Comparison of ENCODE assay signal across 25 mouse cellular contexts in genomic region chr3:88398666-88399065, GRCm38 (mm10). TPM values are rescaled to one million over a fixed set of nuclear protein-coding genes. Genes with fewer than 3 reads are reported as not detected.
DNase-seq lines count a peak whose midpoint lies in the region; ATAC-seq lines count a peak whose summit lies in the region.
"Had no signal": no experiment of that assay in that cellular context is flagged by ENCODE, and none has a peak within 500 bp of the region (broad histone marks: within the 10 kb centered on the region; RNA-seq: fewer than 3 reads in every experiment).

No protein-coding gene starts in this region.

- no peak overlapping the region for H3K4me2 ChIP-seq in hindbrain, embryonic 12.5 days (replicated peaks)
- no peak overlapping the region for H3K4me2 ChIP-seq in kidney, embryonic 16.5 days (replicated peaks; ENCODE audit: low read depth, low read length)
- H3K4me2 ChIP-seq: heart, embryonic 13.5 days; limb, embryonic 13.5 days; lung, embryonic 15.5 days; midbrain, embryonic 15.5 days had no signal

- H3K9ac ChIP-seq in hindbrain, embryonic 12.5 days, result no peak overlapping the region
- H3K9ac ChIP-seq in kidney, embryonic 16.5 days (replicated peaks; ENCODE audit: low read length), result no peak overlapping the region
- H3K9ac ChIP-seq: heart, embryonic 13.5 days; limb, embryonic 13.5 days; liver, embryonic 14.5 days; lung, embryonic 15.5 days; midbrain, embryonic 15.5 days had no signal

- peak overlapping the region; percentile 23; the same call in 1 of the 2 replicates for H3K27ac ChIP-seq in hindbrain, embryonic 10.5 days
- H3K27ac ChIP-seq in hindbrain, embryonic 12.5 days, result no peak overlapping the region
- H3K27ac ChIP-seq in kidney, embryonic 16.5 days (ENCODE audit: low read length), result no peak overlapping the region
- H3K27ac ChIP-seq: embryonic facial prominence, embryonic 10.5 days; heart, embryonic 13.5 days; limb, embryonic 13.5 days; liver, embryonic 14.5 days; lung, embryonic 15.5 days; midbrain, embryonic 15.5 days had no signal

- H3K36me3 ChIP-seq in hindbrain, embryonic 10.5 days, result peaks cover 81% of the 10 kb centered on the region
- peaks cover 14% of the 10 kb centered on the region for H3K36me3 ChIP-seq in hindbrain, embryonic 12.5 days
- peaks cover 36% of the 10 kb centered on the region for H3K36me3 ChIP-seq in kidney, embryonic 16.5 days (ENCODE audit: insufficient read depth, low read length)
- H3K36me3 ChIP-seq: midbrain, embryonic 15.5 days had no signal

- H3K4me3 ChIP-seq in hindbrain, embryonic 10.5 days, result no peak overlapping the region
- H3K4me3 ChIP-seq in hindbrain, embryonic 12.5 days, result no peak overlapping the region
- H3K4me3 ChIP-seq in kidney, embryonic 16.5 days (ENCODE audit: low read length), result no peak overlapping the region
- H3K4me3 ChIP-seq: embryonic facial prominence, embryonic 10.5 days; heart, embryonic 13.5 days; limb, embryonic 13.5 days; lung, embryonic 15.5 days; midbrain, embryonic 15.5 days had no signal

- ATAC-seq in hindbrain, embryonic 12.5 days (ENCODE audit: low FRiP score), result no peak
- no peak for ATAC-seq in kidney, embryonic 16.5 days (ENCODE audit: low FRiP score, low TSS enrichment)
- ATAC-seq: CD4-positive, CD25-positive, alpha-beta regulatory T cell, adult 4 months; inflammation-experienced regulatory T-cells, adult 6 months; midbrain, embryonic 15.5 days had no signal

- no peaks in the 10 kb centered on the region for H3K9me3 ChIP-seq in hindbrain, embryonic 10.5 days
- H3K9me3 ChIP-seq in hindbrain, embryonic 12.5 days (replicated peaks), result no peaks in the 10 kb centered on the region
- no peaks in the 10 kb centered on the region for H3K9me3 ChIP-seq in kidney, embryonic 16.5 days (ENCODE audit: low read length)
- H3K9me3 ChIP-seq: embryonic facial prominence, embryonic 10.5 days; heart, embryonic 13.5 days; limb, embryonic 13.5 days; lung, embryonic 15.5 days; midbrain, embryonic 15.5 days had no signal

- DNase-seq in hindbrain, embryonic 10.5 days (ENCODE audit: low spot score), result peak; percentile 17
- DNase-seq in retina, embryonic 14.5 days (ENCODE audit: low spot score), result peak; percentile 35
- no peak for DNase-seq in retina, postnatal 1 day
- peak; percentile 91 for DNase-seq in cerebellum, adult 9-10 months
- no peak for DNase-seq in testis, postnatal 10 days (ENCODE audit: low spot score)
- no peak for DNase-seq in frontal cortex, adult 2 months (ENCODE audit: extremely low spot score in 1 of 2, low spot score in 1 of 2)
- DNase-seq: adrenal gland, postnatal 14 days; gastrocnemius, postnatal 10 days; heart, adult 18-20 months; heart, postnatal 36 days; kidney, adult 9 months; kidney, postnatal 4 days; layer of hippocampus, adult 9-11 months; thymus, postnatal 36 days had no signal

- no peaks in the 10 kb centered on the region for H3K27me3 ChIP-seq in hindbrain, embryonic 10.5 days (ENCODE audit: insufficient read depth, poor library complexity, severe bottlenecking)
- no peaks in the 10 kb centered on the region for H3K27me3 ChIP-seq in hindbrain, embryonic 12.5 days
- H3K27me3 ChIP-seq in kidney, embryonic 16.5 days (ENCODE audit: insufficient read depth, low read length), result no peaks in the 10 kb centered on the region
- H3K27me3 ChIP-seq: heart, embryonic 13.5 days; limb, embryonic 13.5 days; lung, embryonic 15.5 days; midbrain, embryonic 15.5 days had no signal

- WGBS in hindbrain, embryonic 10.5 days, result 76% methylated on average over 2 of the region's 2 CpGs
- 74% methylated on average over 2 of the region's 2 CpGs for WGBS in hindbrain, embryonic 12.5 days
- 70% methylated on average over 2 of the region's 2 CpGs for WGBS in kidney, embryonic 16.5 days

- H3K4me1 ChIP-seq in hindbrain, embryonic 10.5 days (replicated peaks), result 0 out of 2 replicates have a peak, but pooled peaks cover 7% of the 10 kb centered on the region
- no peaks in the 10 kb centered on the region for H3K4me1 ChIP-seq in hindbrain, embryonic 12.5 days
- H3K4me1 ChIP-seq in kidney, embryonic 16.5 days (ENCODE audit: insufficient read depth, low read length), result no peaks in the 10 kb centered on the region
- H3K4me1 ChIP-seq: embryonic facial prominence, embryonic 10.5 days; heart, embryonic 13.5 days; limb, embryonic 13.5 days; lung, embryonic 15.5 days; midbrain, embryonic 15.5 days had no signal

RNA-seq across cellular contexts. Expression of gene Pmf1, which starts 11.5 kb away (rescaled TPM):
- 157 and 167 TPM in 2 replicates for polyA plus RNA-seq in hindbrain, embryonic 10.5 days (2016; fragmentation: Nextera tagmentation; extraction: Ambion mirVana)
- 73.3 and 82.3 TPM in 2 replicates for polyA plus RNA-seq in hindbrain, embryonic 12.5 days (2016; fragmentation: Nextera tagmentation; extraction: Ambion mirVana)
- polyA plus RNA-seq in frontal cortex, adult 2 months (2012; rRNA removed), result 12.6 and 14.3 TPM in 2 replicates
- 144 and 152 TPM in 2 replicates for polyA plus RNA-seq in kidney, embryonic 16.5 days (2015; fragmentation: Nextera tagmentation; extraction: Ambion mirVana)

RNA-seq across cellular contexts. Expression of gene Bglap, which starts 14.4 kb away (rescaled TPM):
- not detected in 2 replicates for polyA plus RNA-seq in hindbrain, embryonic 10.5 days (2016; fragmentation: Nextera tagmentation; extraction: Ambion mirVana)
- polyA plus RNA-seq in hindbrain, embryonic 12.5 days (2016; fragmentation: Nextera tagmentation; extraction: Ambion mirVana), result not detected in 2 replicates
- 0.34 and 2.3 TPM in 2 replicates for polyA plus RNA-seq in frontal cortex, adult 2 months (2012; rRNA removed)
- 0.56 TPM in 1 of 2 replicates, not detected in the other for polyA plus RNA-seq in kidney, embryonic 16.5 days (2015; fragmentation: Nextera tagmentation; extraction: Ambion mirVana)
- polyA plus RNA-seq: CD4-positive, CD25-positive, alpha-beta regulatory T cell, adult 4 months; embryonic facial prominence, embryonic 10.5 days; forebrain, embryonic 11.5 days; heart, embryonic 13.5 days; inflammation-experienced regulatory T-cells, adult 6 months; limb, embryonic 13.5 days; liver, embryonic 14.5 days; lung, embryonic 15.5 days had no signal

RNA-seq across cellular contexts. Expression of gene Bglap2, which starts 20.2 kb away (rescaled TPM):
- not detected in 2 replicates for polyA plus RNA-seq in hindbrain, embryonic 10.5 days (2016; fragmentation: Nextera tagmentation; extraction: Ambion mirVana)
- not detected in 2 replicates for polyA plus RNA-seq in hindbrain, embryonic 12.5 days (2016; fragmentation: Nextera tagmentation; extraction: Ambion mirVana)
- polyA plus RNA-seq in frontal cortex, adult 2 months (2012; rRNA removed), result 1.6 and 5.5 TPM in 2 replicates
- not detected in 2 replicates for polyA plus RNA-seq in kidney, embryonic 16.5 days (2015; fragmentation: Nextera tagmentation; extraction: Ambion mirVana)
- polyA plus RNA-seq: CD4-positive, CD25-positive, alpha-beta regulatory T cell, adult 4 months; embryonic facial prominence, embryonic 10.5 days; forebrain, embryonic 11.5 days; heart, embryonic 13.5 days; inflammation-experienced regulatory T-cells, adult 6 months; limb, embryonic 13.5 days; liver, embryonic 14.5 days; lung, embryonic 15.5 days; midbrain, embryonic 15.5 days had no signal

RNA-seq across cellular contexts. Expression of gene Bglap3, which starts 26.1 kb away (rescaled TPM):
- 0.12 TPM in 1 of 2 replicates, not detected in the other for polyA plus RNA-seq in hindbrain, embryonic 10.5 days (2016; fragmentation: Nextera tagmentation; extraction: Ambion mirVana)
- not detected in 2 replicates for polyA plus RNA-seq in hindbrain, embryonic 12.5 days (2016; fragmentation: Nextera tagmentation; extraction: Ambion mirVana)
- 0.46 and 2.3 TPM in 2 replicates for polyA plus RNA-seq in frontal cortex, adult 2 months (2012; rRNA removed)
- 0.22 and 0.71 TPM in 2 replicates for polyA plus RNA-seq in kidney, embryonic 16.5 days (2015; fragmentation: Nextera tagmentation; extraction: Ambion mirVana)
- polyA plus RNA-seq: CD4-positive, CD25-positive, alpha-beta regulatory T cell, adult 4 months; forebrain, embryonic 11.5 days; heart, embryonic 13.5 days; inflammation-experienced regulatory T-cells, adult 6 months; limb, embryonic 13.5 days; lung, embryonic 15.5 days; midbrain, embryonic 15.5 days had no signal

RNA-seq across cellular contexts. Expression of gene Slc25a44, which starts 26.3 kb away (rescaled TPM):
- 19.2 and 20.3 TPM in 2 replicates for polyA plus RNA-seq in hindbrain, embryonic 10.5 days (2016; fragmentation: Nextera tagmentation; extraction: Ambion mirVana)
- 24.9 and 25.9 TPM in 2 replicates for polyA plus RNA-seq in hindbrain, embryonic 12.5 days (2016; fragmentation: Nextera tagmentation; extraction: Ambion mirVana)
- polyA plus RNA-seq in frontal cortex, adult 2 months (2012; rRNA removed), result 59.9 and 61.4 TPM in 2 replicates
- polyA plus RNA-seq in kidney, embryonic 16.5 days (2015; fragmentation: Nextera tagmentation; extraction: Ambion mirVana), result 21.7 and 22.2 TPM in 2 replicates

Comparison
In these comparisons a context has a peak if more than half of its experiments do, and no peak if none do; other contexts are left out.
1. DNase-seq: peak in hindbrain, embryonic 10.5 days (single experiment), retina, embryonic 14.5 days (single experiment) and cerebellum, adult 9-10 months (single experiment); none in retina, postnatal 1 day (single experiment), testis, postnatal 10 days (single experiment) and frontal cortex, adult 2 months (0 of 2).